Mouse (Mus musculus) olfactory bulb, adult 2 months (tissue): ENCODE measurements at regions not wholly inside any gene's neighbourhood (a gene's known extent, or its start where the extent isn't known, plus 50 kb on each side); places are given as distances from the start of the nearest gene placed in this dataset.

Experiments
- CTCF ChIP-seq: fragments of 200-500 bp; IDR thresholded peaks from 2 replicates; pipeline ENCODE4 v1.5.1; 2012; ENCODE audit warnings: low read depth, mild to moderate bottlenecking, low read length, moderate library complexity; ENCODE audit not compliant: insufficient read depth
- POLR2A ChIP-seq: fragments of 200-500 bp; IDR thresholded peaks from 2 replicates; pipeline ENCODE4 v1.6.1; 2012; ENCODE audit warnings: mild to moderate bottlenecking, low read depth, low read length, moderate library complexity; ENCODE audit not compliant: insufficient read depth

DNA sequence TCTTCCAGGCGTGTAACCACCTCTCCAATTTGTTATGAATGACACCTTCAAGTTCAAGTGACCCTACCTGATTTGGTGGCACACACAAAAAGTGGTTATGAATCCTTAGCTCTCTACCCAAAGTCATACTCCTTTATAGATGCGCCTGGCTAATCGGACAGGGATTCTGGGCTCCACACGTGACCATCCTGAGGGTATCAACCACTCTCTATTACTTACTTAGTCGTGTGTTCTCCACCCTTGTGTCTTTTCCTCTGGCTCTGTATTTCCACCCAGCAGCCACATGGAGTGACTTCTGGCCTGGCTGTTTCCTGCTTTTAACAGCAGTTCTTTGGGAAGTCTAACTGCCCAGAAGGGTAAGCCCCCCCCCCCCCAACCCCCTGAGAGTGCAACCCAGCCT, 127.4 kb upstream of the Klf14 start:
- no peak for TF ChIP-seq CTCF
- no peak for TF ChIP-seq POLR2A
